Mouse (Mus musculus) cerebellum, adult 11 months (tissue): ENCODE measurements around the gene Dynll1.

Experiments
- DNase-seq: peaks from one replicate; pipeline ENCODE4 v3.0.0; 2022

The Dynll1 gene

DNA sequence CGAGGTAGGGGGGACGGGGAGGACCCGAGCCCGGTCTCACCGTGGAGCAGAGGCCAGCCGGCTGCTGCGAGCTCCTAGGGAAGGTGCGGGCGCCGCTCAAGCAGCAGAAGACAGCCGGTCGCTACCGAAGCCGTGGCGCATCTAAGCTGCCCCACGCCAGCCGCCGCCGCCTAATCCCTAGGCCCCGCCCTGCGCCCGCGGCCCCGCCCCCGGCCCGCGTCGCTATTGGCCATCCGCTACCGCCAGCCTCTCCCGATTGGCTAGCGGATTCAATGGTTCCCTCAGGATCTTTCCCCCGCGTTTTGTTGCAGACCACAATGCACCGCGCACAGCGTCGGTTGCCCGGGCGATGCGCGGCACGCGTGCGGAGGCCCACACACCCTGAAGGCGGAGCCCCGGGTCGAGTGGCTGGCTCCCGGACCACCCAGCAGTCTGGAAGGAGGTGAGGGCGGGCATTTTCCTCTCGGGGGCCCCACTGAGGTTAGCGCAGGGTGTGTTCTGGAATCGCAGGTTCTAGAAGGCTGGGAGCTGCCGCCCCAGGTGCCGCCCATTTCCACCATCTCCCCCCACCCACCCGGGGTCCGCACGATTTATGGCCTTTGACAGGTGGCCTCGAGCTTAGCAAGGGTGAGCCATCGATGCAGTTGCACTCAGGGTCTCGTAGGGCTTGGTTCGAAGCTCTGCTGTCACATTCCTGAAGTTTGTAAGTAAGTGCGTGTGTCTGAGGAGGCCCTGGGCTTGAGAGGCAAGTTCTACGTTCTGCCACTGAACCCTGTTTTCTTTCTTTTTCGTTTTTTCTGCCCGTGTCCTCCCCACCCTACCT, at the start of gene Dynll1:
Gene Dynll1 (minus strand): TSS at position 208 of the 823 bp plus-strand sequence.
- peak; percentile 99 for DNase-seq

DNA sequence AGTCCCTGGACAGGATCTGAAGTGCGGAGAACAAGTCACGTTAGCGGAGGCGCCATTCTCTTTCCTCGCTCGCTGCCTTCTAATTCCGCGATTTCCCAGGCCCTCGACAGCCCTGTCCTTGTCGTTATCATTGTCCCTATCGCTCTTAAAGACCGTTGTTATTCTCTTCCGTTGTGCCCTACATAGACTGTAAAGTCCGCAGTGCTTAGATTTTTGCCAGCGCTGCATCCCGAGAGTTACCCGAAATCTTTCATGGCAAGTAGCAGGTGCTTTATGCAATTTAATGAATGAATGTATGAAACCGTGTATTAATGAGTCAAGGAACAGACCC, 48.4 kb upstream of the Dynll1 start:
- no peak for DNase-seq

DNA sequence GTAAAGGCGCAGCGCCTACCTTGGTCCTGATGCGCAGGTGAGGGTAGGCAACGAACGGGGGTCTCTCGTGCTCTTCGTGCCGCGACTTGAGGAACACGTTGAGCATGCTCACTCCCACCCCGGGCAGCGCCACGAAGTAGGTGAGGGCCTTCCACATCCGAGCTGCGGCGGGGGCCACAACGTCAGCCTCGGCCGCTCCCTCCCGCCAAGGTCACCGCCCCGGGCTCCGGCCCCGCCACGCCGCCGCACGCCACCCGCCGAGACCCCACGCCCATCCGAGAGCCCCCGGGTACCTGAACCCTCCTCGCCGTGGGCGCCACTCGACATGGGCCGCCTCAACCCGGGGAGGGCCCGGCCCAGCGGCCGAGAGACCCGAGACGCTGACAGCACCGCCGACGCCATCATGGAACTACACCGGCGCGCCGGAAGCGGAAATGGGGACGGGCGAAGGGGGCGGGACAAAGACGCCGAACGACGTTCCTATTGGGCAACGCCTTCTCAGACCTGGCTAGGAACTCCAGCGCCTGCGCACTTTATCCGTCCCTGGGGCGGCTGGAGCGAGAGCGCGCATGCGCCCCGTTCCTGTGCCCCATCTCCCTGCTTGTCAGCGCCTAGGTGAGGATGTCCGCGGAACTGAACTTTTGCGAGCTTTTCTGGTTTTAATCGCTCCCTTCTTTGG, 47.9 kb upstream of the Dynll1 start, which contains the start of gene Cox6a1:
Gene Cox6a1 (minus strand): TSS at position 436 of the 679 bp plus-strand sequence.
- peak; percentile 99 for DNase-seq

DNA sequence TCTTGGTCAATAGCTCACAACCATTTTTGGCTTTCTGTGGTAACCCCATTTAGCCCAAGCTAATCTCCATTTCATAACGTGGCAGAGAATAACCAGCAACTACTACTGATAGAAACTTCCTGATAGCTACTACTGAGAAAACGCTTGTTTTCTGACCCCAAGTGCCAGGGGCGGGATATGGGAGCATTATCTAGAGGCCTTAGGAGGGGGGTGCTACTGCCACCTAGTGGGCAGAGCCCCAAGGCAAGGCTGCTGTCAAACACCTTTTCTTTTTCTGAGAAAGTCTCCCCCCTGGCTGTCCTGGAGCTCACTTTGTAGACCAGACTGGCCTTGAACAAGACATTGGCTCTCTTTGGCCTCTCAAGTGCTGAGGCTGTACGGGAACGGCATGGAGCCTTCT, 46.8 kb upstream of the Dynll1 start:
- DNase-seq, result peak; percentile 68

DNA sequence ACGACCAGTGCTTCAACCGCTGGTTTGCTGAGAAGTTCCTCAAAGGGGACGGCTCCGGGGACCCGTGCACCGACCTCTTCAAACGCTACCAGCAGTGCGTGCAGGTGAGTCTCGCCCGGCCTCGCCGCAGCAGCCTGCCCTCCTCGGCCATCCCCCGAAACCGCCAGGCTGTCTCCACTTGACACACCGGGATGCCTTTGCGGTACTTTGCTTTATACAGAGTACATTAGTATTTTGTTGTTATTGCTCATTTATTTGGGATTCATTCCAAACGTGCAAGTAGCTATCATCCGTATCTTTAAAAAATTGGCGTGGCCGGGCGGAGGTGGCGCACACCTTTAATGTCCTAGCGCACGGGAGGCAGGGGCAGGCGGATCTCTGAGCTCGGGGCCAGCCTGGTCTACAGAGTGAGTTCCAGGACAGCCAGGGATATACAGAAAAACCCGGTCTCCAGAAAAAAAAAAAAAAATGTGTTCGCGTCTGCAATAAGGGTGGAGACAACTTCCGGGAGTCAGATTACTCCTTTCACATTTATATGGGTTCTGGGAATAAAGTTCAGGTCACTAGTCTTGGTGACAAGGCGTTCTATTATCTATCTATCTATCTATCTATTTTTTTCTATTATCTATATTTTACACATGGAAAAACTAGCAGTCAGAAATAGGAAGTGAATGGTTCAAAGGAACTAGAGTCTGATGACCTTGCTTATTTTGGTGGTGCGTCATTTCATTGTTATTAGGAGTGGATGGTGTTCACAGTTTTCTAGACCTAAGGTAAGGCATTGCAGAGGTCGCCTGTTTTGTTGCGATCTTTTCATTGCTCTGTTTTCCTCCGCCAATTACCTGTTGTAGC, 40.7 kb upstream of the Dynll1 start:
- DNase-seq, result no peak

DNA sequence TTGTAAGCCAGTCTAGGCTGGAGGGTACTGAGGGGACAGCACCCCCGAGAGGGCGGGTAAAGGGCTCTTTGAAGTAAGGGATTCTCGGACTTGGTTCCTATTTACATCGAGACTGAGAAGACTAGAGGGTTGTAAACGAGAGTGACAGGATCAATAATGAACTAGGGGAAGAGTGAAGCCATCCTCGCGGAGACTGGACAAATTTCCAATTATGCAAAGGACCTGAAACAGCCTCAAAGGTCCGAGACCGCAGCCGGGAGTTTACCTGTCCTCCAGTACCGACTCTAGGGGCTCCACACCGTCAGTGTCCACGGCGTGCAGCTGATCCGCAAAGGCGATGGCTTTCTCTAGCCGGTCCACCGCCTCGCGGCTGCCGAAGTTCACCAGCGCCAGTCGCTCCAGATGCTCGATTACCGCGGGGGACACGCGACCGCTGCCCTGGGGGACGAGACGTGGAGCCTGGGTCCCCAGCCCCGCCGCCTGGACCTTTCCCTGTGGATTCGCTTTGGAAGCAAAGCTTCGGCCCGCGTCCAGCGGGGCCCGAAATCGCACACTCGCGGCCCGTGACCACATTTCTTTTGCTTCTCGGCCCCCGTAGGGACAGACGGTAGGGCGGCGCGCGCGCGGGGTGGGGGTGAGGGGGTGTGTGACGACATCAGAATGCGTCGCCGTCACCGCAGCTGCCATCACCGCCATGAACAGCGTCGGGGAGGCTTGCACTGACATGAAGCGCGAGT, 39.9 kb upstream of the Dynll1 start, which contains the start of the genes Gatc and Triap1:
Gene Gatc (minus strand): TSS at position 602 of the 737 bp plus-strand sequence.
Gene Triap1 (plus strand): TSS at position 649 of the 737 bp plus-strand sequence.
- peak; percentile 85 for DNase-seq

DNA sequence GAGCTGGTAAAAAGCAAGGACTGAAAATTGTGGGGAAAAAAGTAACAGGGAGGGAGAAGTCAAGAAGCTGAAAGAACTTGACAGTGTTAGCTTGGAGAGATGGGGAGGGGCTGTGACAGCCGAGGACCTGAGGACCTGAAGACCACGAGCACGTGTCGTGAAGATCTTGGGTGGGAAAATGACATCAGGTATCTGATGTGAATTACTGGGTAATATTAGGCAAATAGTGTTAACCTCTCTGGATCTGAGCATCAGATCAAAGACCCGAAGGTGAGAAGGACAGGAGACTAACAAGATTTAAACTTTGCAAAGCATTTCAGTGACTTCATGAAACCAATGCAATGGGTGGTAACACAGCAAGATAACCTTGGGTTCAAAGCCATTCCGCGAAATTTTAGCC, 39.2 kb upstream of the Dynll1 start:
- no peak for DNase-seq

DNA sequence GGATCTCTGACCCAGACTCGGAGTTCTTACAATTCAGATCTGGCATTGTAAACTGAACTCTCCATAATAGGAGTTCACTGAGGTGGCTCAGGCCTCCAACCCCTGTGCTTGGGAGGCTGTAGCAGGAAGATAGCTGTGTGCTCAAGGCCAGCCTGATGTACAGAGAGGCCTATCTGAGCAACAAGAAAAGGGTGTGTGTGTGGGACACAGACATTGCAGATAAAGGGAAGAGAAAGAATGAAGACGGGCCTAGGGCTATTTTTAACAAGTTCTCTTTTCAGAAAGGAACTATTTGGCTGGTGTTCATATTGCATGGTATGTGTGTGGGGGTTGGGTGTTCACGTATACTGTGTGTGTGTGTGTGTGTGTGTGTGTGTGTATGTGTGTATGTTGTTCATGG, 32.8 kb upstream of the Dynll1 start:
- no peak for DNase-seq

DNA sequence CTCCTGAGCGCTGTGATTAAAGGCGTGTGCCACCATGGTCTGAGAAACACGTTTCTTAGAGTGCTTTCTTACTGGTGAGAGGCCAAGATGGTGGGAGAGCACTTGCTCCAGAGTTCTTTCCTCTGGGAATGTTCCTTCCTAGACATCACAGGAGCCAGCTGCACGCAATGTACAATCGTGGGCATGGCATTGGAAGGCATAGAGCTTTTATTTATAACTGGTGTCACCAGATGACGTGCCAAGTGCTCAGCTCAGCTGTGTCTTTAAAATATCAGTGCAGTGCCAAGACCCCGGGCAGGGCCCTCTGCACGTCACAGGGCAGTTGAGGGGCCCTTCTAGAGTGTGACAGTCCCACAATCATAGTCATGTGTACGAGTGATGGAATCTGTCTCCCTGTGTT, 30.2 kb upstream of the Dynll1 start:
- no peak for DNase-seq

DNA sequence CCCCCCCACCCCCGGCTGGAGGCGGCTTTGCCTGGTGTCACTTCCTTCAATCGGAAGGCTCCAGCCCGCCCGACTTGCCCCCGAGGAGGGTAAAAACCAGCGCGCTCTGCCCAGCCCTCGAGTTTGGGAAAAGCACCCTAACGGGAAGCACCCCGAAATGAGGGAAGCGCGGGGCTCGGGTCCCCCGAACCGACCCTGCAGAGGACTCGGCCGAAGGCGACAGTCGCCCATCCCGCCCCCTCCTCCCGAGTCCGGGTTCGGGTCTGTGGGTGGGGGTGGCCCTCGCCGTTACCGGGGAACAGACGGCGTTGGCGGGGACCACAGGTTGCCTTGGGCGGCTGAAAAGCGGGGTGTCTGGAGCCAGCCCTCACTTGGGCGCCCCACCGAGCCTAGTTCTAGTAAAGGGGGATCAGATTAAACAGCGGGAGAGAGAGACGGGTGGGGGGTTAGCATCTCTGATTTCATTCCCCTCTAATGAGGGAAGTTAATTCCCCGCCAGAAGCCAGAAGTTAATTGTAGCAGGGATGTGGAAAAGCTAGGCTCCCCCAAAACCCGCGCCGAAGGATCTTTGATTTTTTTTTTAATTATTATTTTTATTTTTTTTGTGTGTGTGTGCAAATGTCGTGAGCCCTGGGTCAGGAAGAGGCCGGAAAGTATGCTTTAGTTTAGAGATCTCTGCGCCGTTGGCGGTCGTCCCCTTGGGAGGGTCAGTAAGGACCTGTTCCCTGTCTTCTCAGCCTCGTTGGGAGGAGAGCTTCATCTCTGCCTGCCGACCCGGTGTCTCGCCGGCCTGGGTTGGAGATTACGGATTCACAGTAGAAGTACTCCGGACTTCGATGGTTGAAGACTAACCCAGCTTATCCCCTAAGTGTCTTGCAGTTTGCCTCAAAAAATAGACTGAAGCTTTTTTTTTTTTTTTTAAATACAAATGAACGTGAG, 27.1 kb upstream of the Dynll1 start:
- DNase-seq, result peak; percentile 44

DNA sequence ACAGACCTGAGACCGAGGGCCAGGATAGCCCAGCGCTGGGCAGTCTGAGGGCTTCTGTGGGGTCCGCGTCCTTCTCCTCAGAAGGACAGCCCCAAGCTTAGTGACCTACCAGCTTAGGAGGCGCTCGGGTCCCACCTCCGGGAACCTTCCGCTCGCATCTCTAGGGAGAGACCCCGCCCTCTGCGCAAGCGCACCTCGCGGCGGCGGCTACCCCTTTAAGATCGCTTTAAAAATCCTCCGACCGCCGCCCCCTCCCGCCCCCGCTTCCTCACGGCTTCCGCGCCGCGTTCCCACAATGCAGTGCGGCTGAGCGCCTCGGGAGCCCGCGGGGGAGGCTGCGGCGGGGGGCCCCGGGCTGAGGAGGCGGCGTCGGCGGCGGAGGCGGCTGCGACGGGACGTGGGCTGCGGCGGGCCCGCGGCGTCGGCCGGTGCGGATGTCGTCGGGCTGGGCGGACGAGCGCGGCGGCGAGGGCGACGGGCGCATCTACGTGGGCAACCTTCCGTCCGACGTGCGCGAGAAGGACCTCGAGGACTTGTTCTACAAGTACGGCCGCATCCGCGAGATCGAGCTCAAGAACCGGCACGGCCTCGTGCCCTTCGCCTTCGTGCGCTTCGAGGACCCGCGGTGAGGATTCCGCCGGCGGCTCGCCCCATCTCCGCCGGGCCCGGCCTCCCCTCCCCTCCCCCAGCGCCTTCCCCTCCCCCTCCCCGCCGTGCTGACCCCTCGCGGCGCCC, 26.2 kb upstream of the Dynll1 start, which contains the start of gene Srsf9:
Gene Srsf9 (plus strand): TSS at position 303 of the 735 bp plus-strand sequence.
- peak; percentile 96 for DNase-seq

DNA sequence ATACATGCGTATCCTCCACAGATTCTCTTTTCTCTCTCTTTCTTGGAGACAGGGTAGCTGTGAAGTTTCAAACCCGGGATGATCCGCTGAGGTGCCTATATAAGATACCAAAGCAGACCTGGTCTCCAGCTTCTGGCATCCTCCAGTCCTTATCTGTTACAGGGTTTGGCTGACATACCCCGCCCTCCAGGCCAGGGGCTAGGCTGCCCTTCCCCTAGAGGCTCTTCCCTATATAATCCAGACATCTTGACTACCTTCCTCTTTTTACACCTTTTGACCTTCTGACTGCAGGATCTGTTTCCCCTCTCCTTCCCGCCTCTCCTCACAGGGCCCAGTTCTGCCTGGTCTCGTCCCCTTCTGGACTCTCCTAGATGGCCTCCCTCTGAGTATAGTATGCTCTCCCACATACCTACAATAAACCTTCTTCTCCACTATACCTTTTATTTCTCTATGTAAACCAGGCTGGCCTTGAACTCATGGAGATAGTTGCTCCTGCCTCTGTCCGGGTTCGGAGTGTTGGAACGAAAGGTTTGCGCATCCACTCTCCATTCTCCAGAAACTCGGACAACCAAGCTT, 25.5 kb upstream of the Dynll1 start:
- no peak for DNase-seq

DNA sequence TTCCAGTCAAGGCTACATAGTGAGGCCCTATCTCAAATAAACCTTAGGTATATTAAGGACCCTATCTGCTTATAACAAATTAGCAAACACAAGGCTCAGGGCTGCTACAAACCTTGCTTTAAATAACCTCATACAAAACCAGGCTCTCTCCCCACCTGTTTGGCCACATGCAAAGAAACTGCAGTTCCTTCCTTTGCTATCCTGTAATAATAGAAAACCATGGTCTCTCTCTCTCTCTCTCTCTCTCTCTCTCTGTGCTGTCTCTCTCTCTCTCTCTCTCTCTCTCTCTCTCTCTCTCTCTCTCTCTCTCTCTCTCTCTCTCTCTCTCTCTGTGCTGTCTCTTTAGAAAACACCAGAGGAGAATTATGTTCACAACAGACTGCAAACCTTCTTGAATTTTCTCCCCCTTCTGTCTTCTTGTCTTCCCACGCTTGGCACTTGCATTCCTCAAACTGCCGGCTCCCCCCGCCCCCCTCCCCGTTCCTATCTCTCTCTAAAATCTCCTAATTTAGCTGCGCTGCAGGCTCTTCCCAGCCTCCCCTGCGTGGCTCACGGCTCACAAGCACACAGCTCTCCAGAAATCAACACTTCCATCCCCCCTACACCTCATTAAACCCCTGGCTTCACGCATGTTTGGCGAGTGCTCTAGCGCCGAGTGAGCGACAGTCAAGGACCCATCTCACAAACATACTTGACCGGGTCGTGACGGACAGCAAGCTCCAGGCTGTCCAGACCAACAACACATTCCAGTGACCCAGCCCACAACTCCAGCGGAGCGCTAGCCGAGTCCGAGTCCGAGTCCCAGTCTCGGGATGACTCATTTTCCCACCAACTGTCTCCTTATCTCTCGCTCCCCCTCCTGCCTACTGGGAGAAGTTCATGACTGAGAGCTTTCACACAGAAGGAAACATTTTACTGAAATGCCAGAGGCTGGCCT, 18.5 kb upstream of the Dynll1 start:
- peak; percentile 68 for DNase-seq

DNA sequence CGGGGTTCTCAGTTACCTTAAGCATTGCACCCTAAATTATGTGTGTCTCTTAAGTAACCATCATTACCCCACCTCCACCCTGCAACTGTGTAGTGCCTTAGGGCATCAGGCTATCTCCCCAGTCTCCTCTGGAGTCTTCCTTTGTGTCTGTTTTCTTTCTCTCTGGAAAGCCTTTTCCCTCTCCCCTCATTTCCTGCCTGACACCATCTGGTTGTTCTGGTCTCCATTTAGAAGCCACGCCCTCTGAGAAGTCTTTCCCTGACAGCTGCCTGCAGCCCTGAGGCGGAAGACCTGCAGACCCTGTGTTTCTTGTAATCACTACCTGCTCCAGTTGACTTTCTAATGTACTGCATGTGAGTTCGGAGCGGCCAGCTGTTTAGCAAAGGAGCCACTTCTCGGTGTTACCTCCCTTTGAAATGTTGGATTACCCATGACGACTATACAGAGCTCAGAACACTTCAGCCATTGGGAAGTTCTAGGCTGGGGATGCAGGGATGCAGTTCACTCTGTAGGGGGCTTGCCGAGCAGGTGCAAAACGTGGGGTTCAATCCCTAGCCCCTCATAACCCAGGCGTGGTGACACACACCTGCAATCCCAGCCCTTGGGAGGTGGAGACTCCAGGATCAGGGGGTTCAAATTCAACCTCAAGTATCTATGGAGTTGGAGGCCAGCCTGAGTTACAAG, 17.0 kb upstream of the Dynll1 start:
- DNase-seq, result no peak

DNA sequence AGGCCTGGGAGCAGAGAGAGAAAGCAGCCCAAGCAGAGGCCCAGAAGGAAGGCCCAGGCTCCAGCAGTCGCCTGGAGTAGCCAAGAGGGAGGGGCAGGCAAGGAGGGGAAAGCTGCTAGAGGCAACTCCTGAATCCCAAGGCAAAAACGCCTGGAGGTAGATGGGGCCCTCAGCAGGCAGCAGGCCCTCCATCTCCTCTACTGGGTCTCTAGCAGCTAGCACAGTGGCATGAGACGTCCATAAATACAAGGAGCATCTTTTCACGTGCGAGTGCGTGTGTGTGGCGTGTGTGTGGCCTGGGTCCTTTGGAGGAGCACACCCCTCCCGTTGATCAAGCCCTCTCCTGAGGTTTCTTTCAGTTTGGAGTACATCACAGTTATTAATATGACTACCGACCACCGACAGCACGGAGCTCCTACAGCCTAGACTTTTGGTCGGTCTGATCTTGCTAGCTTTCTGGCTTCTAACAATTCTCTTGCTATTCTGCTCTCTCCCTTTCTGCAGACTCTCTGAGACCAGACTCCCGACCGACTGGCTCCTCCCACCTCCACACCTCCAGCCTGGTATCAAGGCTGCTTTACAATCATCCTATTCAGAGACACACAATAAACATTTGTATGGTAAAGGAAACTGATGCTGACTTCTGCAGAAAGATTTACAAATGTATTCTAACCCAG, 16.3 kb upstream of the Dynll1 start:
- DNase-seq, result no peak

DNA sequence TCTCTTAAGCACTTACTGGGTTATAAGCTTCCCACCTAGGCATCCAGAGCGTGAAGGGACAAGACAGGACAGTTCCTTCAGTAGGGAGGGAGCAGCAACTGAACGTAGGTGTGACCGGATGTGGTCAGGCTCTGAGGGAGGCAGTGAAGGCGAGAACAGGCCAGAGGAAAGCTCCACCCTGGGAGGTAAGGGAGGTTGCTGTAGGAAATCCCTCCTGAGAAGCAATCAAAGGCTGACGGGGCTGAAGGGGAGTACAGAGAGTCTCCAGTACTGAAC, 12.8 kb upstream of the Dynll1 start:
- DNase-seq, result no peak

DNA sequence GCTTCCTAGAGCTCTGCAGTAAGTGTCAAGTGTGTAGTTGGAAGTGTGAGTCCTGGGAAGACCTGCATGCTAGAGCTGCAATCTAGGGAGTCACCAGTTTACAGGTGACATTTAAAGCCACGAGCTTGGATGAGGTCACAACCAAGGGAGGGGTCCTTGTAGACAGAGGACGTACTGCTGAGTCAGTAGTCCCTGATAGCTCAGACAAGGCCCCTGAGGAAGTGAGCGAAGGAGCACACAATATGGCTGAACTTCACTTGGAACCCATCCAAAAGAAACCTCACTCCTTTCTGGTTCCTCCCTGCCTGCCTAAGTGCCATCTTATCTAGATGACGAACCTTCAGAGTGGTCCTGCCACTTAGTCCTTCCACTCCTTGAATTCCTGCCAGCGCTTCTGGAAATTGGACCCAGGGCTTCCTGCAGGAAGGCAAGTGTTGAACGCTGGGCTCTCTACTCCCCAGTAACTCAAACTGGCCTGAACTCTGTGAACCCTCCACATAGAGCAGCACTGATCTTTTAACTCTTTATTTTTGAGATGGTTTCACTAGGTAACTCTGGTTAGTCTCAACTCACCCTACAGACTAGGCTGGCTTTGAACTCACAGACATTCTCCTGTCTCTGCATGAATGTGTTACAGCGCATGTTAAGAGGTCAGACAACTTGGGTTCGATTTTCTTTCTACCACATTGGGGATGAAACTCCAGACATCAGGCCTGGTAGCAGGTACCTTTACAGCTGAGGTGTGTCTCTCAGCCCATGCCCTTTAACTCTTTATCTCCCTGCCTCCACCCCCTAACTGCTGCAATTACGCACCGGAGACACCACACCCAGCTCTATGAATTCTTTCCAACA, 12.2 kb upstream of the Dynll1 start:
- DNase-seq, result no peak
